Mouse (Mus musculus) ES-CJ7 (cell line): ENCODE results near the gene Fxyd5.

Experiments
- DNase-seq: peaks from one replicate; pipeline ENCODE4 v3.0.0; 2011; ENCODE audit warnings: low read depth, low spot score

Gene Fxyd5

GRCm38 (mm10) chr7:31063074-31063560 is 20.8 kb upstream of the Fxyd5 start:
- no peak for DNase-seq

GRCm38 (mm10) chr7:31060621-31061010 is 18.3 kb upstream of the Fxyd5 start:
- DNase-seq = no peak

- DNase-seq = no peak
These were observed 17.8 kb upstream of the Fxyd5 start for GRCm38 (mm10) chr7:31059919-31060620.

GRCm38 (mm10) chr7:31059108-31059507 is 16.8 kb upstream of the Fxyd5 start, which contains the start of gene Lgi4:
Lgi4 (plus strand) TSS chr7:31059342.
- DNase-seq = peak; percentile 81

- no peak for DNase-seq
These were observed 15.9 kb upstream of the Fxyd5 start for GRCm38 (mm10) chr7:31058211-31058610.

- no peak for DNase-seq
These were observed 15.4 kb upstream of the Fxyd5 start for GRCm38 (mm10) chr7:31057730-31058129.

- DNase-seq = no peak
These were observed 14.8 kb upstream of the Fxyd5 start, which contains the start of gene Fxyd1 for GRCm38 (mm10) chr7:31057071-31057470. Fxyd1 (minus strand) TSS chr7:31057199.

- no peak for DNase-seq
These were observed 14.2 kb upstream of the Fxyd5 start for GRCm38 (mm10) chr7:31056448-31056847.

- DNase-seq = no peak
These were observed 13.6 kb upstream of the Fxyd5 start for GRCm38 (mm10) chr7:31055883-31056282.

GRCm38 (mm10) chr7:31055354-31055824 is 13.1 kb upstream of the Fxyd5 start:
- no peak for DNase-seq

- DNase-seq = no peak
These were observed 12.5 kb upstream of the Fxyd5 start for GRCm38 (mm10) chr7:31054661-31055320.

- no peak for DNase-seq
These were observed 11.7 kb upstream of the Fxyd5 start for GRCm38 (mm10) chr7:31053882-31054447.

- peak; percentile 86 for DNase-seq
These were observed 10.6 kb upstream of the Fxyd5 start for GRCm38 (mm10) chr7:31052636-31053434.

GRCm38 (mm10) chr7:31052251-31052635 is 10.0 kb upstream of the Fxyd5 start:
- DNase-seq = no peak

- no peak for DNase-seq
These were observed 9.2 kb upstream of the Fxyd5 start, which contains the start of gene Fxyd7 for GRCm38 (mm10) chr7:31051321-31052021. Fxyd7 (minus strand) TSS chr7:31051467.

- DNase-seq = no peak
These were observed 8.6 kb upstream of the Fxyd5 start for GRCm38 (mm10) chr7:31050921-31051320.

GRCm38 (mm10) chr7:31050487-31050886 is 8.2 kb upstream of the Fxyd5 start:
- no peak for DNase-seq

GRCm38 (mm10) chr7:31049846-31050281 is 7.6 kb upstream of the Fxyd5 start:
- DNase-seq = no peak

- DNase-seq = peak; percentile 63
These were observed 7.0 kb upstream of the Fxyd5 start for GRCm38 (mm10) chr7:31049135-31049845.

- DNase-seq = no peak
These were observed 492 bp downstream of the Fxyd5 start for GRCm38 (mm10) chr7:31041662-31042315.
